Mouse (Mus musculus): ENCODE measurements at regions not wholly inside any gene's neighbourhood (a gene's known extent, or its start where the extent isn't known, plus 50 kb on each side); places are given as distances from the start of the nearest gene placed in this dataset.
A peak's percentile ranks its signal among the peaks of the same experiment; 100 is the strongest.

- DNase-seq (ENCODE audit: extremely low spot score in 1 of 2, low spot score in 1 of 2), result no peak
These were observed 381.9 kb upstream of the Kcnd2 start for GRCm38 (mm10) chr6:20833401-20833800.

DNA sequence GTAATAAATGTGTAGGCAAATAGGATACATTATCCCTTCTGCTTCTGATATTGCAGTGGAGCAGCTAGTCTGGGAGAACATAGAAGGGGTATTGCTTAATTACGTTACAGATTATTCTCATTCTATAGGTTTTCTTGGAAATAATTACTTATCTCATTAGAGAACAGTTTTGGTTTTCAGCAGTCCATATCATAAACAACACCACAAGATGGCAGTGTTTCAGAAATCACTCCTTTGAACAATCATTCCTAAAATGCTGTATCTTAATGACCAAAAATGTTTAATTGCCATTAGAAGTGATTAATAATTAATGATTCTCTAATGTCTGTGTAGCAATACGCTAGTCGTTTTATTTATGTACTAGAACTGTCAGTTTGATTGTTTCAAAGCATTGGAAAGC, 375.2 kb upstream of the Kcnd2 start:
- peak in 1 of 2 experiments; percentile 37 for DNase-seq (ENCODE audit: extremely low spot score in 1 of 2, low spot score in 1 of 2)
